Mouse (Mus musculus) ES-E14 (cell line): ENCODE data around the gene Tmem117.

Source experiments
- CHD2 ChIP-seq: IDR thresholded peaks from 2 replicates; pipeline ENCODE4 v1.6.1; 2014; ENCODE audit warnings: mild to moderate bottlenecking, low read depth, low read length, inconsistent platforms
- HCFC1 ChIP-seq: IDR thresholded peaks from 2 replicates; pipeline ENCODE4 v1.6.1; 2012; ENCODE audit warnings: low read length, inconsistent platforms, borderline replicate concordance; ENCODE audit not compliant: insufficient read depth
- MAFK ChIP-seq: IDR thresholded peaks from 2 replicates; pipeline ENCODE4 v1.6.1; 2014; ENCODE audit warnings: mild to moderate bottlenecking, low read depth, low read length, inconsistent platforms; ENCODE audit not compliant: insufficient read depth
- ZC3H11A ChIP-seq: IDR thresholded peaks from 2 replicates; pipeline ENCODE4 v1.6.1; 2012; ENCODE audit warnings: low read depth, mild to moderate bottlenecking, inconsistent platforms, low read length, borderline replicate concordance
- ZNF384 ChIP-seq: IDR thresholded peaks from 2 replicates; pipeline ENCODE4 v1.6.1; 2012; ENCODE audit warnings: low read depth, low read length, inconsistent platforms

GRCm38 (mm10) chr15:95070881-95071280 is 441.8 kb downstream of the Tmem117 start:
- TF ChIP-seq MAFK (no peak), HCFC1 (no peak), ZNF384 (no peak), ZC3H11A (no peak), CHD2 (no peak)
